Mouse (Mus musculus): ENCODE results near the gene Olfr56. TPM values are rescaled to one million over a fixed set of nuclear protein-coding genes. Genes with fewer than 3 reads are reported as not detected.
"Not testable (repeated sequence)": the region's sequence is repeated elsewhere in the genome, so short reads cannot be mapped to it uniquely, and the experiment has no call there.

Gene Olfr56
- polyA plus RNA-seq, 1 experiment from 2014 or later: not detected

- H3K9me3 ChIP-seq; H3K4me3 ChIP-seq; DNase-seq (ENCODE audit: low spot score); H3K27me3 ChIP-seq (ENCODE audit: insufficient read depth, poor library complexity, severe bottlenecking); H3K36me3 ChIP-seq; H3K27ac ChIP-seq; H3K4me1 ChIP-seq (replicated peaks): not testable (repeated sequence)
- WGBS: 70% methylated on average over 10 of the region's 10 CpGs
Measured at GRCm38 (mm10) chr11:48993296-48993695, 14.6 kb downstream of the Olfr56 start.

GRCm38 (mm10) chr11:48994018-48994417 is 15.3 kb downstream of the Olfr56 start, which contains the start of gene Tgtp1:
TSS of gene Tgtp1 (minus strand) at chr11:48994172.
- not testable (repeated sequence) for H3K4me3 ChIP-seq; H3K27ac ChIP-seq; H3K27me3 ChIP-seq (ENCODE audit: insufficient read depth, poor library complexity, severe bottlenecking); H3K9me3 ChIP-seq; H3K4me1 ChIP-seq (replicated peaks); H3K36me3 ChIP-seq; DNase-seq (ENCODE audit: low spot score)
- WGBS: 69% methylated on average over 2 of the region's 2 CpGs

GRCm38 (mm10) chr11:49000411-49000810 is 21.7 kb downstream of the Olfr56 start:
- 90% methylated on average over 1 of the region's 1 CpGs for WGBS
- H3K4me1 ChIP-seq (replicated peaks); H3K27ac ChIP-seq; H3K9me3 ChIP-seq; H3K4me3 ChIP-seq; H3K36me3 ChIP-seq; DNase-seq (ENCODE audit: low spot score); H3K27me3 ChIP-seq (ENCODE audit: insufficient read depth, poor library complexity, severe bottlenecking): not testable (repeated sequence)

GRCm38 (mm10) chr11:49006317-49006716 is 27.6 kb downstream of the Olfr56 start:
- not testable (repeated sequence) for H3K9me3 ChIP-seq; H3K27ac ChIP-seq; H3K4me3 ChIP-seq; H3K4me1 ChIP-seq (replicated peaks); H3K27me3 ChIP-seq (ENCODE audit: insufficient read depth, poor library complexity, severe bottlenecking); DNase-seq (ENCODE audit: low spot score); H3K36me3 ChIP-seq
- WGBS: 73% methylated on average over 2 of the region's 2 CpGs

DNA sequence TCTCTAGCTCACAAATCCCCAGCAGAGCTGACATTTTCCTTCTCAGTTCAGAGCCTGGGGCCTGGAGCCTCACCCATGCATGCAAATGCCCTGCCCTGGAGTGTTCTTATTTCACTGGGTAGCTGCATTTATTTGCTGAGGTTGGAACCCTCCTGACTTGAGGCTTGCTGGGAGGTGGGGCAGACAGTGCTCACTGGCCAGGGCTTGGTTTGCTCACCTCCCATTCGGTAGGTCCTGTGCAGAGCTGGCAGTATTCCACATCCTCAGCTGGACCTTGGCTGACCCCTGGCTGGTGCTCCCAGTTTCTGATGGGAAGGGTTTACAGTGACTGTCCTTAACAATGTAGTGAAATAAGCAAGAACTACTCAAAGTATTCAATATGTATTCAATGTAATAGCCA is 28.1 kb downstream of the Olfr56 start:
- not testable (repeated sequence) for H3K27me3 ChIP-seq (ENCODE audit: insufficient read depth, poor library complexity, severe bottlenecking); H3K4me1 ChIP-seq (replicated peaks); H3K4me3 ChIP-seq; DNase-seq (ENCODE audit: low spot score); H3K36me3 ChIP-seq; H3K27ac ChIP-seq; H3K9me3 ChIP-seq
- WGBS: 60% methylated on average over 1 of the region's 1 CpGs

- H3K27ac ChIP-seq; H3K9me3 ChIP-seq; H3K27me3 ChIP-seq (ENCODE audit: insufficient read depth, poor library complexity, severe bottlenecking); DNase-seq (ENCODE audit: low spot score); H3K4me3 ChIP-seq; H3K36me3 ChIP-seq; H3K4me1 ChIP-seq (replicated peaks): not testable (repeated sequence)
Measured at GRCm38 (mm10) chr11:49012074-49012473, 33.4 kb downstream of the Olfr56 start.

DNA sequence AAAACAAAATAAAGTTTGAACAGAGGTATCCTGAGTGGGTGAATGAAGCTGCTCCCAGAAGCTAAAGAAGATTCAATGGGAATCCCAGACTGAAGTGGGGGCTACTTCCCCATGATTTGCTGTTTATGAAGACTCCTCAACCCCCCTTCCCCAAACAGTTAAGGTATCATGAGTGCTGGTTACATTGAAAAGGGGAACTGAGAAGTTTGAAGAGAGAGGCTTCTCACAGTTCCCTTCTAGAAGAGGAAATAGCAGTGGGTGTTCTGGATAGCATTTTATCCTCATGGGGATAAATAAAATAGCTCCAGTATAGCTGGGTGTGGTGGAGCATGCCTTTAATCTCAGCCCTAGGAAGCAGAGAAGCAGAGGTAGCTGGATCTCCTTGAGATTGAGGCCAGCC is 71.4 kb downstream of the Olfr56 start:
- not testable (repeated sequence) for H3K36me3 ChIP-seq; H3K27me3 ChIP-seq (ENCODE audit: insufficient read depth, poor library complexity, severe bottlenecking); DNase-seq (ENCODE audit: low spot score); H3K9me3 ChIP-seq; H3K4me1 ChIP-seq (replicated peaks); H3K27ac ChIP-seq; H3K4me3 ChIP-seq

GRCm38 (mm10) chr11:49051093-49051891 is 72.6 kb downstream of the Olfr56 start, which contains the start of gene 9930111J21Rik2:
TSS of gene 9930111J21Rik2 (minus strand) at chr11:49051242.
- H3K4me1 ChIP-seq (replicated peaks); H3K27me3 ChIP-seq (ENCODE audit: insufficient read depth, poor library complexity, severe bottlenecking); H3K36me3 ChIP-seq; DNase-seq (ENCODE audit: low spot score); H3K27ac ChIP-seq; H3K4me3 ChIP-seq; H3K9me3 ChIP-seq: not testable (repeated sequence)
- 87% methylated on average over 1 of the region's 6 CpGs for WGBS

- DNase-seq (ENCODE audit: low spot score); H3K36me3 ChIP-seq; H3K27me3 ChIP-seq (ENCODE audit: insufficient read depth, poor library complexity, severe bottlenecking); H3K9me3 ChIP-seq; H3K4me1 ChIP-seq (replicated peaks); H3K27ac ChIP-seq; H3K4me3 ChIP-seq: not testable (repeated sequence)
- WGBS: no CpG with 5 or more reads among the region's 5 CpGs
Measured at GRCm38 (mm10) chr11:49051894-49052293, 73.2 kb downstream of the Olfr56 start.

- 75% methylated on average over 2 of the region's 3 CpGs for WGBS
- not testable (repeated sequence) for H3K4me1 ChIP-seq (replicated peaks); H3K4me3 ChIP-seq; H3K9me3 ChIP-seq; H3K27ac ChIP-seq; DNase-seq (ENCODE audit: low spot score); H3K36me3 ChIP-seq; H3K27me3 ChIP-seq (ENCODE audit: insufficient read depth, poor library complexity, severe bottlenecking)
Measured at GRCm38 (mm10) chr11:49060061-49060460, 81.4 kb downstream of the Olfr56 start.

DNA sequence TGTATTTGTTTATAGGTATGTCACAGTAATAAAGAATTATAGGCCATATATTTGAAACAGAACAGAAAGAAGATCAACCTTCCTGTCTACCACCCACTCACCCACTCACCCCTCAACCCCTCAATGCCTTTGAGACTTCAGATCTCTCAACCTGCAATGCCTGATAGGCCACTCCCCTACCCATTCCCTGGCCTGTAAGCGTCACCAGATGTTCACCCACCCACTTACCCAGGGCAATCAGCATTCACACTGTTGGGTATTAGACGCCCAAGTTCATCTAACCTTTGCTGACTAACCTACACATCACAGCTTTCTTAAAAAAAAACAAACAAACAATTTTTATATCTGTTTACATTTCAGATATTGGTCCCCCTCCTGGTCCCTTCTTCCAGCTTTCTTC is 83.2 kb downstream of the Olfr56 start:
- DNase-seq (ENCODE audit: low spot score); H3K27ac ChIP-seq; H3K36me3 ChIP-seq; H3K4me3 ChIP-seq; H3K9me3 ChIP-seq; H3K4me1 ChIP-seq (replicated peaks); H3K27me3 ChIP-seq (ENCODE audit: insufficient read depth, poor library complexity, severe bottlenecking): not testable (repeated sequence)
- 83% methylated on average over 2 of the region's 2 CpGs for WGBS

DNA sequence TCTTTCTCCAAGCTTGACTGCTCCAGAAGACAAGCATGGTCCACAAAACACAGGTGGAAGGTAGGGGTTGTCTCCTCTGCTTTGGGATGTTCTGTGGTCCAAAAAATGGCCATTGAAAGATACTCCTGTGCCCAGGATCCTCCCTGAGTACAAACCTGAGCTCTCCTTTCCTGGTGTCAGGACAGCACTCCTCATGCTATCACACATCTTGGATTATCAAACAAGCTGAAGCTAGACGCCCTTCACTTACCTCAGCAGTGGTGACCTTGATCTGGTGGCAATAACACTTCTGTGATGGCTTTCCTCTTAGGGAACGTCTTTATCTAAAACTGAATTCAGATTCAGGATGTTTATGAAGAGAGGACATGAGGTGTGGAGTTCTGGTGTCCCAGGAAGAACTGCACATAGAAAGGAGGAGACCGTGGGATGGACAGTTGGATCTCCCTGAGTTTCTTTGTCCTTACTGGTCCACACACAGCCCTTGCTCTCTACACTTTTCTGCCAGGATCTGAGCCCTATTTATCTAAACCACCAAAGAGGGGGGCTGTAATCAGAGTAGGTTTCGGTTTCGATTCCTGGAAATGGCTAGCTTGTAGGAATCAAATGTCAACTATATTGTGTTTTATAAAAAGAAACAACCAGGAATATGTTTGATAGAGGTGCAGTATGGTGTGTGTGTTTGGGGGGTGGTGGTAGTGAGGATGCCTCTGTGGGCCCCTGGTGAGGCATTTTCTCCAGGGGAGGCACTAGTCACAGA is 85.2 kb downstream of the Olfr56 start, which contains the start of gene Tgtp2:
Gene Tgtp2, minus strand, starts transcription at position 494 of the 757 bp plus-strand sequence.
- 79% methylated on average over 5 of the region's 5 CpGs for WGBS
- not testable (repeated sequence) for H3K9me3 ChIP-seq; H3K4me1 ChIP-seq (replicated peaks)

DNA sequence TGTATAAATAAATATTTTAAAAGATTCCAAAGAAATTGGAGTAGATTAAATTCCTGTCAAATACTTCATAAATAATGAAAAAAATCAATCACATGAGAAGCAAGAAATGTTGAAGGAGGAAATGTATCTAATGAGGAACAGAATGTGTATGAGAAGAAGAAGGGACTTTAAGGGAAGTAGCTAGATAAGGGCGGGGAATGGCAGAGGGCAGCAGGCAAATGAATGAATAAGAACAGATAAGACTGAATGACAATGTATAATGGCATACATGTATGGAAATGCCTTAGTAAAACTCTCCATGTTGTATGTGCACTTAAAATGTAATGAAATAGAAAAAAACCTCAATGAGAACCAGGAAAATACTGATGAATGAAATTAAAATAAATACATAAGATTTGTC is 89.7 kb downstream of the Olfr56 start:
- no peaks in the 10 kb centered on the region for H3K27me3 ChIP-seq (ENCODE audit: insufficient read depth, poor library complexity, severe bottlenecking)
- H3K4me1 ChIP-seq (replicated peaks): no peaks in the 10 kb centered on the region
- DNase-seq (ENCODE audit: low spot score): no peak
- 94% methylated on average over 1 of the region's 1 CpGs for WGBS
- H3K36me3 ChIP-seq: no peaks in the 10 kb centered on the region
- no peak overlapping the region for H3K4me3 ChIP-seq
- H3K9me3 ChIP-seq: no peaks in the 10 kb centered on the region
- no peak overlapping the region for H3K27ac ChIP-seq

More for the DNA sequence above, 85.2 kb downstream of the Olfr56 start, which contains the start of gene Tgtp2:
- H3K4me3 ChIP-seq; DNase-seq (ENCODE audit: low spot score); H3K36me3 ChIP-seq; H3K27me3 ChIP-seq (ENCODE audit: insufficient read depth, poor library complexity, severe bottlenecking); H3K27ac ChIP-seq: not testable (repeated sequence)
